Mouse (Mus musculus) liver, postnatal 0 days (tissue): Measurements from ENCODE around the gene Mrpl17.

Source experiments
- CTCF ChIP-seq: sonication (generic); IDR thresholded peaks from 2 replicates; pipeline ENCODE4 v1.5.1; 2016; ENCODE audit warnings: antibody characterized with exemption, low read depth
- EP300 ChIP-seq: IDR thresholded peaks from 2 replicates; pipeline ENCODE4 v1.6.1; 2016; ENCODE audit warnings: antibody characterized with exemption, low read depth, mild to moderate bottlenecking

- TF ChIP-seq CTCF (no peak), EP300 (no peak)
Observed at GRCm38 (mm10) chr7:105769959-105770358, 40.9 kb downstream of the Mrpl17 start.
